Mouse (Mus musculus) lung, embryonic 14.5 days (tissue): Measurements from ENCODE around the gene Gm10340. TPM values are rescaled to one million over a fixed set of nuclear protein-coding genes. Genes with fewer than 3 reads are reported as not detected.
"Not testable (repeated sequence)": the region's sequence is repeated elsewhere in the genome, so short reads cannot be mapped to it uniquely, and the experiment has no call there.

ENCODE experiments used
- ATAC-seq: fragments of 200-750 bp; cut with Nextera tagmentation; 2 replicates; pipeline ENCODE4 v1.8.0; 2017; ENCODE audit warnings: mild to moderate bottlenecking, moderate TSS enrichment, moderate library complexity; ENCODE audit not compliant: insufficient read depth
- DNase-seq: peaks from one replicate; pipeline ENCODE4 v3.0.0-alpha.2; 2015
- H3K27ac ChIP-seq: fragments of 300-500 bp; sonication (generic); 2 replicates; pipeline ENCODE4 v1.5.1; 2014; ENCODE audit warnings: low read depth, mild to moderate bottlenecking, moderate library complexity
- H3K27me3 ChIP-seq: fragments of 300-500 bp; sonication (generic); 2 replicates; pipeline ENCODE4 v1.6.1; 2014; ENCODE audit warnings: low read length, control low read depth; ENCODE audit not compliant: insufficient read depth
- H3K36me3 ChIP-seq: fragments of 300-500 bp; sonication (generic); 2 replicates; pipeline ENCODE4 v1.6.1; 2014; ENCODE audit warnings: control low read depth; ENCODE audit not compliant: insufficient read depth
- H3K4me1 ChIP-seq: fragments of 300-500 bp; sonication (generic); 2 replicates; pipeline ENCODE4 v1.6.1; 2014; ENCODE audit warnings: antibody characterized with exemption, control low read depth; ENCODE audit not compliant: insufficient read depth
- H3K4me2 ChIP-seq: fragments of 300-500 bp; sonication (generic); 2 replicates; pipeline ENCODE4 v1.6.1; 2014; ENCODE audit warnings: mild to moderate bottlenecking
- H3K4me3 ChIP-seq: fragments of 300-500 bp; sonication (generic); 2 replicates; pipeline ENCODE4 v1.5.1; 2014; ENCODE audit warnings: low read depth, low read length
- H3K9ac ChIP-seq: fragments of 300-500 bp; sonication (generic); 2 replicates; pipeline ENCODE4 v1.6.1; 2014
- H3K9me3 ChIP-seq: fragments of 300-500 bp; sonication (generic); 2 replicates; pipeline ENCODE4 v1.6.1; 2016; ENCODE audit warnings: low read depth, low read length, control low read depth
- WGBS: fragments of 180-500 bp; shearing (Covaris S2); extraction: QIAGEN DNeasy Blood & Tissue Kit; methylation state at CpG from one replicate; pipeline ENCODE4 v1.1.7; 2014; 5-methylcytosine and 5-hydroxymethylcytosine counted together
- polyA plus RNA-seq: library from polyadenylated mRNA; unstranded; fragments of >200 nt; fragmentation: Nextera tagmentation; extraction: Ambion mirVana; gene quantifications from 2 replicates; pipeline ENCODE4 v1.2.1, GENCODE M21; 2014

Gene Gm10340
- 0.14 TPM in 1 of 2 replicates, not detected in the other for polyA plus RNA-seq

DNA sequence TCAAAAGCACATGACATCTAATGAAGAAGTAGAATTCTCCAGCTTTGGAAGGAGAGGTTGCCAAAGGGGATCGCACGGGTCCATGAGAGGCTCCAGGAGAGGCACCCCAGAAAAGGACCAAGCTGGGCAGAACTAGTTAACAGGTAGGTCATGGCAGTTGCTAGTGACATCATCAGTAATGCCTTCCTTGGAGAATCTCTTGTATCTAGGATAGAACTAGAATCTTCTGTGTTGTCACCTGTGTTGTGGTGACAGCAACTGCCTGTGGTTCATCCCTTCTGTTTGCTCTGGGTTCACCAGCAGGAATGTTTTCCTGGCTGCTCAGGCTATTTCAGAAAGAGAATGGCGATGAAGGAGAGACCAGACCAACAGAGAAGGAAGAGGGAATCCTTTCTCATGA lies at the start of gene Gm10340:
Gm10340 (plus strand) TSS at position 301 of the 400 bp plus-strand sequence.
- WGBS: 85% methylated on average over 2 of the region's 3 CpGs
- not testable (repeated sequence) for H3K4me2 ChIP-seq, H3K4me3 ChIP-seq, H3K4me1 ChIP-seq, H3K9ac ChIP-seq, H3K36me3 ChIP-seq, H3K9me3 ChIP-seq, DNase-seq, H3K27ac ChIP-seq, H3K27me3 ChIP-seq, ATAC-seq

DNA sequence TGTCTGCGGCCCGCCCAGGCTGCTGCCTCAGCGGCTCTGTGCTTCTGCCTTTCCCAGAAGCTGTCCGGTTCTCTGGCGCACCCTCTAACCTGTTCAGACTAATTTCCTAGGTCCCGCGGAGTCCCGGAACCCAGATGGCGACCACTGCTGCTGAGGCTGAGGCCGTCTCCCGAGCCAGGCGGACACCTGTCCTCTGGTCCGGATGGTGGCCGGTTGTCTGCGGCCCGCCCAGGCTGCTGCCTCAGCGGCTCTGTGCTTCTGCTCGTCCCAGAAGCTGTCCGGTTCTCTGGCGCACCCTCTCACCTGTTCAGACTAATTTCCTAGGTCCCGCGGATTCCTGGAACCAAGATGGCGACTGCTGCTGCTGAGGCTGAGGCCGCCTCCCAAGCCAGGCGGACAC lies 17.7 kb upstream of the Gm10340 start:
- not testable (repeated sequence) for H3K9ac ChIP-seq, H3K27me3 ChIP-seq, ATAC-seq, H3K9me3 ChIP-seq, H3K4me3 ChIP-seq, H3K4me1 ChIP-seq, H3K36me3 ChIP-seq, H3K27ac ChIP-seq, H3K4me2 ChIP-seq, DNase-seq
- 88% methylated on average over 13 of the region's 25 CpGs for WGBS

GRCm38 (mm10) chr14:3187955-3188354 lies 54.2 kb downstream of the Gm10340 start, which contains the start of gene Gm5795:
Gene Gm5795, plus strand, starts transcription at chr14:3188255.
- DNase-seq, ATAC-seq, H3K27ac ChIP-seq, H3K4me2 ChIP-seq, H3K9ac ChIP-seq, H3K27me3 ChIP-seq, H3K9me3 ChIP-seq, H3K4me1 ChIP-seq, H3K36me3 ChIP-seq, H3K4me3 ChIP-seq: not testable (repeated sequence)
- WGBS: no CpG with 5 or more reads among the region's 2 CpGs

Other genes starting within 250 kb of the Gm10340 start
- not detected in 2 replicates for gene Gm2888, start 104.0 kb upstream of the Gm10340 start, polyA plus RNA-seq
- gene Gm2897, start 84.7 kb upstream of the Gm10340 start, polyA plus RNA-seq: 1.9 and 2.7 TPM in 2 replicates
- gene Gm5795, start 54.3 kb downstream of the Gm10340 start, polyA plus RNA-seq: not detected in 2 replicates
- gene D830030K20Rik, start 74.5 kb downstream of the Gm10340 start, polyA plus RNA-seq: 4.9 and 5.6 TPM in 2 replicates
- not detected in 2 replicates for gene Gm2956, start 198.6 kb downstream of the Gm10340 start, polyA plus RNA-seq